ENCODE assay signal across 22 mouse cellular contexts in genomic region chr9:43922231-43922630, GRCm38 (mm10).
A peak's percentile ranks its signal among the peaks of the same experiment; 100 is the strongest.
DNase-seq lines count a peak whose midpoint lies in the region; ATAC-seq and TF ChIP-seq lines count a peak whose summit lies in the region.
"Had no signal": no experiment of that assay in that cellular context is flagged by ENCODE, and none has a peak within 500 bp of the region (broad histone marks: within the 10 kb centered on the region; RNA-seq: fewer than 3 reads in every experiment).

No protein-coding gene starts in this region.

- WGBS in hindbrain, postnatal 0 days = 20% methylated on average over 6 of the region's 6 CpGs
- 24% methylated on average over 6 of the region's 6 CpGs for WGBS in hindbrain, embryonic 14.5 days
- WGBS in neural tube, embryonic 12.5 days = 30% methylated on average over 6 of the region's 6 CpGs
- WGBS in neural tube, embryonic 15.5 days = 13% methylated on average over 6 of the region's 6 CpGs

- no peak for ATAC-seq in hindbrain, postnatal 0 days
- no peak for ATAC-seq in hindbrain, embryonic 14.5 days (ENCODE audit: low FRiP score)
- ATAC-seq in neural tube, embryonic 12.5 days (ENCODE audit: low FRiP score, low read depth) = no peak
- ATAC-seq in neural tube, embryonic 15.5 days (ENCODE audit: low FRiP score) = no peak
- ATAC-seq: CD4-positive, CD25-positive, alpha-beta regulatory T cell, adult 4 months; hindbrain, embryonic 16.5 days had no signal

- TF ChIP-seq CTCF in hindbrain, postnatal 0 days (IDR thresholded peaks at IDR 0.05; ENCODE audit: low read depth) = no peak

- no peak overlapping the region for H3K4me2 ChIP-seq in hindbrain, postnatal 0 days (ENCODE audit: low read depth, low read length)
- no peak overlapping the region for H3K4me2 ChIP-seq in hindbrain, embryonic 14.5 days (replicated peaks)
- H3K4me2 ChIP-seq in neural tube, embryonic 12.5 days (replicated peaks) = peak overlapping the region; percentile 3; the same call in 1 of the 2 replicates
- 0 out of 2 replicates have a peak overlapping the region, but pooled peaks have one; percentile 7 for H3K4me2 ChIP-seq in neural tube, embryonic 15.5 days
- H3K4me2 ChIP-seq: heart, embryonic 11.5 days; heart, embryonic 15.5 days had no signal

- H3K27me3 ChIP-seq in hindbrain, postnatal 0 days (ENCODE audit: insufficient read depth, low read length) = no peaks in the 10 kb centered on the region
- peaks cover 6% of the 10 kb centered on the region; the same call in 1 of the 2 replicates for H3K27me3 ChIP-seq in hindbrain, embryonic 14.5 days (ENCODE audit: control insufficient read depth, insufficient read depth, low read length)
- H3K27me3 ChIP-seq in neural tube, embryonic 12.5 days (replicated peaks) = peaks cover 9% of the 10 kb centered on the region; the same call in 1 of the 2 replicates
- H3K27me3 ChIP-seq in neural tube, embryonic 15.5 days (replicated peaks) = 0 out of 2 replicates have a peak, but pooled peaks cover 5% of the 10 kb centered on the region

- H3K27ac ChIP-seq in hindbrain, postnatal 0 days = no peak overlapping the region
- H3K27ac ChIP-seq in hindbrain, embryonic 14.5 days = no peak overlapping the region
- no peak overlapping the region for H3K27ac ChIP-seq in neural tube, embryonic 12.5 days
- H3K27ac ChIP-seq in neural tube, embryonic 15.5 days (replicated peaks) = peak overlapping the region; percentile 29; the same call in 1 of the 2 replicates
- H3K27ac ChIP-seq: embryonic facial prominence, embryonic 10.5 days; heart, adult 2 months; heart, embryonic 15.5 days had no signal

- DNase-seq in cerebellum, postnatal 10 days = peak; percentile 41 to 44
- DNase-seq in cerebellum, postnatal 25 days = no peak
- DNase-seq in hindbrain, postnatal 0 days (ENCODE audit: low spot score) = peak; percentile 28
- no peak for DNase-seq in hindbrain, embryonic 14.5 days (ENCODE audit: low spot score)
- no peak for DNase-seq in neural tube, embryonic 10.5 days (ENCODE audit: extremely low spot score, low spot score)
- no peak for DNase-seq in cerebellum, postnatal 4 days (ENCODE audit: low spot score in 2 of 2)
- DNase-seq: adrenal gland, adult 8-10 months; adrenal gland, postnatal 36 days; B cell, adult 2 months; cerebellum, adult 11 months; cerebellum, adult 8-10 months; gastrocnemius, postnatal 14 days; heart, adult 2 months; heart, postnatal 14 days had no signal

- H3K4me1 ChIP-seq in hindbrain, postnatal 0 days (ENCODE audit: insufficient read depth, low read length) = peaks cover 9% of the 10 kb centered on the region
- H3K4me1 ChIP-seq in hindbrain, embryonic 14.5 days (replicated peaks; ENCODE audit: control insufficient read depth, insufficient read depth, low read length) = peaks cover 37% of the 10 kb centered on the region
- H3K4me1 ChIP-seq in neural tube, embryonic 12.5 days = peaks cover 44% of the 10 kb centered on the region
- H3K4me1 ChIP-seq in neural tube, embryonic 15.5 days = peaks cover 45% of the 10 kb centered on the region

- H3K9me3 ChIP-seq in hindbrain, postnatal 0 days (ENCODE audit: low read length) = no peaks in the 10 kb centered on the region
- no peaks in the 10 kb centered on the region for H3K9me3 ChIP-seq in hindbrain, embryonic 14.5 days (ENCODE audit: control insufficient read depth, low read length)
- H3K9me3 ChIP-seq in neural tube, embryonic 12.5 days = peaks cover 9% of the 10 kb centered on the region; the same call in 1 of the 2 replicates
- H3K9me3 ChIP-seq in neural tube, embryonic 15.5 days (replicated peaks) = no peaks in the 10 kb centered on the region
- H3K9me3 ChIP-seq: embryonic facial prominence, embryonic 10.5 days; heart, embryonic 15.5 days had no signal

- H3K9ac ChIP-seq in hindbrain, postnatal 0 days (replicated peaks; ENCODE audit: low read length) = no peak overlapping the region
- H3K9ac ChIP-seq in hindbrain, embryonic 14.5 days = no peak overlapping the region
- H3K9ac ChIP-seq in neural tube, embryonic 12.5 days = no peak overlapping the region
- H3K9ac ChIP-seq in neural tube, embryonic 15.5 days (replicated peaks) = no peak overlapping the region
- H3K9ac ChIP-seq: heart, embryonic 15.5 days had no signal

- H3K36me3 ChIP-seq in hindbrain, postnatal 0 days (ENCODE audit: insufficient read depth, low read length) = no peaks in the 10 kb centered on the region
- H3K36me3 ChIP-seq in hindbrain, embryonic 14.5 days (replicated peaks; ENCODE audit: control insufficient read depth, insufficient read depth) = no peaks in the 10 kb centered on the region
- H3K36me3 ChIP-seq in neural tube, embryonic 12.5 days = no peaks in the 10 kb centered on the region
- H3K36me3 ChIP-seq in neural tube, embryonic 15.5 days = no peaks in the 10 kb centered on the region
- H3K36me3 ChIP-seq: embryonic facial prominence, embryonic 10.5 days; G1E; heart, embryonic 15.5 days had no signal

- H3K4me3 ChIP-seq in hindbrain, postnatal 0 days (ENCODE audit: low read length) = no peak overlapping the region
- no peak overlapping the region for H3K4me3 ChIP-seq in hindbrain, embryonic 14.5 days (replicated peaks; ENCODE audit: low read length)
- no peak overlapping the region for H3K4me3 ChIP-seq in neural tube, embryonic 12.5 days
- H3K4me3 ChIP-seq in neural tube, embryonic 15.5 days (replicated peaks) = no peak overlapping the region
- H3K4me3 ChIP-seq: embryonic facial prominence, embryonic 10.5 days; heart, adult 2 months; heart, embryonic 15.5 days had no signal

Comparison
In these comparisons a context has a peak if more than half of its experiments do, and no peak if none do; other contexts are left out.
1. DNase-seq: peak in cerebellum, postnatal 10 days (2 of 2) and hindbrain, postnatal 0 days (single experiment); none in cerebellum, postnatal 25 days (0 of 2), hindbrain, embryonic 14.5 days (single experiment), neural tube, embryonic 10.5 days (single experiment) and cerebellum, postnatal 4 days (0 of 2).
2. H3K4me2 ChIP-seq: peak in neural tube, embryonic 12.5 days (single experiment) and neural tube, embryonic 15.5 days (single experiment); none in hindbrain, postnatal 0 days (single experiment) and hindbrain, embryonic 14.5 days (single experiment).